Mouse (Mus musculus) CH12.LX (cell line): Measurements from ENCODE around the gene Ift52. TPM values are rescaled to one million over a fixed set of nuclear protein-coding genes. Genes with fewer than 3 reads are reported as not detected.

ENCODE experiments used
- DNase-seq: peaks from one replicate; pipeline ENCODE4 v3.0.0-alpha.2; 2013; ENCODE audit errors: extremely low read depth
- H3K27ac ChIP-seq: 2 replicates; pipeline ENCODE4 v1.5.1; 2012; ENCODE audit warnings: low read depth, mild to moderate bottlenecking, control low read depth, moderate library complexity; ENCODE audit not compliant: insufficient read depth
- H3K27me3 ChIP-seq: replicated peaks from 2 replicates; pipeline ENCODE3; 2012; ENCODE audit warnings: inconsistent platforms
- H3K36me3 ChIP-seq, 2 experiments: replicated peaks in 1 of 2; 2 replicates each; pipeline versions ENCODE3 to v1.6.1; 2012; ENCODE audit warnings: inconsistent platforms in 1 of 2, low read length in 1 of 2, mild to moderate bottlenecking in 1 of 2, mixed read lengths in 1 of 2, moderate library complexity in 1 of 2; ENCODE audit not compliant: control insufficient read depth in 1 of 2, insufficient read depth in 1 of 2
- H3K4me1 ChIP-seq, 2 experiments: 2 replicates each; pipeline ENCODE4 v1.6.1; 2012; ENCODE audit warnings: inconsistent platforms in 1 of 2, moderate library complexity in 1 of 2; ENCODE audit not compliant: insufficient read depth in 2 of 2, control insufficient read depth in 1 of 2
- H3K4me2 ChIP-seq: 2 replicates; pipeline ENCODE4 v1.6.1; 2012; ENCODE audit warnings: low read depth, mild to moderate bottlenecking, control low read depth; ENCODE audit not compliant: poor library complexity, insufficient read depth, severe bottlenecking
- H3K4me3 ChIP-seq, 3 experiments: fragments of 150-350 bp in 1 of 3; sonication (generic) in 1 of 3; replicated peaks in 1 of 3; 2 replicates each; pipeline versions ENCODE3 to v1.5.1; 2011 to 2012; ENCODE audit warnings: low read depth in 2 of 3, low read length in 2 of 3, mild to moderate bottlenecking in 2 of 3, moderate library complexity in 2 of 3, control low read depth in 1 of 3, improper control_type of control experiment in 1 of 3, inconsistent platforms in 1 of 3, mixed read lengths in 1 of 3; ENCODE audit not compliant: poor library complexity in 1 of 3
- H3K79me2 ChIP-seq: replicated peaks from 2 replicates; pipeline ENCODE4 v1.6.1; 2012; ENCODE audit warnings: mild to moderate bottlenecking, moderate library complexity; ENCODE audit not compliant: control insufficient read depth, poor library complexity, insufficient read depth, severe bottlenecking; ENCODE audit errors: extremely low read depth
- H3K9ac ChIP-seq: 2 replicates; pipeline ENCODE4 v1.6.1; 2012; ENCODE audit warnings: low read depth, mild to moderate bottlenecking, control low read depth, moderate library complexity; ENCODE audit not compliant: insufficient read depth
- H3K9me3 ChIP-seq: replicated peaks from 2 replicates; pipeline ENCODE3; 2012; ENCODE audit warnings: low read length, inconsistent platforms, mixed read lengths
- BHLHE40 ChIP-seq: IDR thresholded peaks from 2 replicates; pipeline ENCODE4 v1.6.1; 2011; ENCODE audit warnings: mild to moderate bottlenecking, low read depth, low read length, improper control_type of control experiment
- CHD1 ChIP-seq: IDR thresholded peaks from 2 replicates; pipeline ENCODE4 v1.6.1; 2012; ENCODE audit warnings: low read depth, low read length, improper control_type of control experiment, inconsistent platforms
- CHD2 ChIP-seq: IDR thresholded peaks from 2 replicates; pipeline ENCODE4 v1.6.1; 2011; ENCODE audit warnings: low read length, improper control_type of control experiment
- CTCF ChIP-seq, 2 experiments: IDR thresholded peaks in 1 of 2; conservative IDR thresholded peaks in 1 of 2; 2 replicates each; pipeline ENCODE4 v1.5.1; 2011 to 2012; ENCODE audit warnings: low read depth in 2 of 2, low read length in 2 of 2, improper control_type of control experiment in 1 of 2, inconsistent platforms in 1 of 2, mild to moderate bottlenecking in 1 of 2, moderate library complexity in 1 of 2
- E2F4 ChIP-seq: IDR thresholded peaks from 2 replicates; pipeline ENCODE4 v1.6.1; 2011; ENCODE audit warnings: low read depth, low read length, improper control_type of control experiment; ENCODE audit not compliant: insufficient replicate concordance
- ELF1 ChIP-seq: IDR thresholded peaks from 2 replicates; pipeline ENCODE4 v1.6.1; 2014; ENCODE audit warnings: low read depth, mild to moderate bottlenecking, inconsistent platforms, low read length, improper control_type of control experiment
- ETS1 ChIP-seq: conservative IDR thresholded peaks from 2 replicates; pipeline ENCODE4 v1.6.1; 2012; ENCODE audit warnings: low read depth, mild to moderate bottlenecking, inconsistent platforms, low read length, improper control_type of control experiment, moderate library complexity
- GABPA ChIP-seq: IDR thresholded peaks from 2 replicates; pipeline ENCODE4 v1.6.1; 2012; ENCODE audit warnings: low read depth, low read length, improper control_type of control experiment, inconsistent platforms; ENCODE audit not compliant: insufficient replicate concordance
- HCFC1 ChIP-seq: IDR thresholded peaks from 2 replicates; pipeline ENCODE4 v1.6.1; 2012; ENCODE audit warnings: low read depth, mild to moderate bottlenecking, inconsistent platforms, low read length, improper control_type of control experiment
- IRF4 ChIP-seq: IDR thresholded peaks from 2 replicates; pipeline ENCODE4 v1.6.1; 2014; ENCODE audit warnings: low read depth, mild to moderate bottlenecking, inconsistent platforms, low read length, improper control_type of control experiment
- JUN ChIP-seq: IDR thresholded peaks from 2 replicates; pipeline ENCODE4 v1.6.1; 2011; ENCODE audit warnings: low read depth, mild to moderate bottlenecking, low read length, improper control_type of control experiment, moderate library complexity; ENCODE audit not compliant: insufficient read depth
- JUND ChIP-seq: conservative IDR thresholded peaks from 2 replicates; pipeline ENCODE4 v1.6.1; 2011; ENCODE audit warnings: low read depth, low read length, improper control_type of control experiment
- KAT2A ChIP-seq: IDR thresholded peaks from 2 replicates; pipeline ENCODE4 v1.6.1; 2012; ENCODE audit warnings: low read length, improper control_type of control experiment, inconsistent platforms; ENCODE audit not compliant: insufficient replicate concordance
- MAFK ChIP-seq: IDR thresholded peaks from 2 replicates; pipeline ENCODE4 v1.6.1; 2011; ENCODE audit warnings: low read length, improper control_type of control experiment; ENCODE audit not compliant: insufficient replicate concordance
- MAX ChIP-seq: IDR thresholded peaks from 2 replicates; pipeline ENCODE4 v1.6.1; 2011; ENCODE audit warnings: low read length, improper control_type of control experiment
- MEF2A ChIP-seq: IDR thresholded peaks from 2 replicates; pipeline ENCODE4 v1.6.1; 2014; ENCODE audit warnings: low read depth, mild to moderate bottlenecking, inconsistent platforms, low read length, improper control_type of control experiment, borderline replicate concordance
- MXI1 ChIP-seq: IDR thresholded peaks from 2 replicates; pipeline ENCODE4 v1.6.1; 2011; ENCODE audit warnings: mild to moderate bottlenecking, low read depth, low read length, improper control_type of control experiment
- MYC ChIP-seq: IDR thresholded peaks from 2 replicates; pipeline ENCODE4 v1.6.1; 2011; ENCODE audit warnings: low read depth, mild to moderate bottlenecking, improper control_type of control experiment, low read length
- PAX5 ChIP-seq: IDR thresholded peaks from 2 replicates; pipeline ENCODE4 v1.6.1; 2012; ENCODE audit warnings: low read length, inconsistent platforms, mixed read lengths
- POLR2A ChIP-seq: IDR thresholded peaks from 2 replicates; pipeline ENCODE4 v1.6.1; 2011; ENCODE audit warnings: low read depth, mild to moderate bottlenecking, improper control_type of control experiment, low read length
- POLR2AphosphoS2 ChIP-seq: IDR thresholded peaks from 2 replicates; pipeline ENCODE4 v1.6.1; 2011; ENCODE audit warnings: low read depth, low read length, improper control_type of control experiment
- RAD21 ChIP-seq: IDR thresholded peaks from 2 replicates; pipeline ENCODE4 v1.6.1; 2011; ENCODE audit warnings: low read depth, mild to moderate bottlenecking, low read length, improper control_type of control experiment, moderate library complexity
- RCOR1 ChIP-seq: conservative IDR thresholded peaks from 2 replicates; pipeline ENCODE4 v1.6.1; 2012; ENCODE audit warnings: low read depth, mild to moderate bottlenecking, inconsistent platforms, low read length, improper control_type of control experiment
- SIN3A ChIP-seq: IDR thresholded peaks from 2 replicates; pipeline ENCODE4 v1.6.1; 2012; ENCODE audit warnings: low read length, improper control_type of control experiment, inconsistent platforms
- SMC3 ChIP-seq: IDR thresholded peaks from 2 replicates; pipeline ENCODE4 v1.6.1; 2011; ENCODE audit warnings: low read depth, low read length, improper control_type of control experiment
- USF1 ChIP-seq: IDR thresholded peaks from 2 replicates; pipeline ENCODE4 v1.6.1; 2014; ENCODE audit warnings: low read depth, mild to moderate bottlenecking, inconsistent platforms, low read length, improper control_type of control experiment
- USF2 ChIP-seq: conservative IDR thresholded peaks from 2 replicates; pipeline ENCODE4 v1.6.1; 2011; ENCODE audit warnings: low read depth, low read length, improper control_type of control experiment
- ZC3H11A ChIP-seq: IDR thresholded peaks from 2 replicates; pipeline ENCODE4 v1.6.1; 2012; ENCODE audit warnings: low read depth, mild to moderate bottlenecking, inconsistent platforms, low read length, improper control_type of control experiment
- ZKSCAN1 ChIP-seq: IDR thresholded peaks from 2 replicates; pipeline ENCODE4 v1.6.1; 2012; ENCODE audit warnings: low read depth, inconsistent platforms, low read length, improper control_type of control experiment, borderline replicate concordance
- ZNF384 ChIP-seq: IDR thresholded peaks from 2 replicates; pipeline ENCODE4 v1.6.1; 2012; ENCODE audit warnings: low read depth, low read length, improper control_type of control experiment, inconsistent platforms
- dilution Hi-C: fragments of 300-500 bp; cut with MboI; formaldehyde crosslinking; loops from 2 replicates; pipeline ENCODE4 v1.14.3; 2020; ENCODE audit warnings: low sequenced_read_pairs; ENCODE audit not compliant: extremely low pct_unique_long_range_greater_than_20kb, extremely low pct_ligation_motif_present
- in situ Hi-C: fragments of 300-500 bp; cut with MboI; formaldehyde crosslinking; loops from 3 replicates; pipeline ENCODE4 v1.14.3; 2019; ENCODE audit warnings: low sequenced_read_pairs, low pct_ligation_motif_present, low pct_unique_long_range_greater_than_20kb, mixed read lengths
- polyA plus RNA-seq: library from polyadenylated mRNA; unstranded; fragments of >175 nt; gene quantifications from 2 replicates; pipeline ENCODE4 v1.2.1, GENCODE M21; 2012; ENCODE audit warnings: low read depth; ENCODE audit not compliant: insufficient read length
- total RNA-seq, 2 experiments: library from RNA; depleted of rRNA; stranded (reverse); fragments of 300-350 nt in 1 of 2; fragments of >200 nt in 1 of 2; gene quantifications; 2 replicates each; pipeline ENCODE4 v1.2.3; 2012 to 2014

The Ift52 gene
- total and polyA plus RNA-seq, 3 experiments: 13.0 to 33.6 (median 14.4) TPM

DNA sequence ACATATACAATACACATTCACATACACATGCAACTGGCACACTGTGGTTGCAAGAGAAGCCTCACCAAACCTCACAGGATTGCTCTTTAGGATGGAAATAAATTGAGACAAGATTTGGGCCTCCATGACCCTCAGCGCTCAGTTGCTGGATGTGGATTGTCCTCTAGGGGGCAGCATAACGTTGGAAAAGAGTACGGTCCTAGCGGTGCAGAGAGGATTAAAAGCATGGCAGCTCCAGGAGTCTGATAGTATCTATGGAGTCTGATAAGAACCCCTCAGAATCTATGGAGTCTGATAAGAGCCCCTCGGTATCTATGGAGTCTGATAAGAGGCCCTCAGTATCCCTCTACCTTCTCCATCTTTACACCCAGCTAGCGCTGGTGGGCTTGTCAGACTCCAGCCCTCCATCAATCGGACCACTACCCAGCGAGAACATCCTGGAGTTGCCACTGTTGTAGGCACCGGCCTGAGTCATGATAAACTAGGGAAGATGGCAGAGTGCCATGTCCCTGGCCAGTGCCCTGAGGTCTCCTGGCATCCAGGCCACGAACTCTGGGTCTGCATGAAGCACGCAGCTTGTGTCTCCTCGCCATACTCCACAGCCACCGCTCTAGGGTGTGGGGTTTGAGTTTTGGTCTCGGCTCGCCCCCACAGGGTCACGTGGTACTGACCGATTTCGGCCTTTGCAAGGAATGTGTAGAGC lies 18.5 kb upstream of the Ift52 start:
- no peak overlapping the region for H3K4me2 ChIP-seq
- in situ Hi-C loops (loop anchor here (10.0 kb wide), 1 partner anchor 336 kb away; no protein-coding TSS in a partner anchor), dilution Hi-C loops (no loop called here)
- H3K36me3 ChIP-seq: no peaks in the 10 kb centered on the region
- TF ChIP-seq SMC3 (peak; percentile 67), MEF2A (no peak), GABPA (no peak), HCFC1 (no peak), POLR2AphosphoS2 (no peak), BHLHE40 (no peak), ETS1 (no peak), RAD21 (peak; percentile 74), ZC3H11A (no peak), CHD2 (no peak), MYC (peak; percentile 38; the same call in 1 of the 2 replicates), SIN3A (no peak), ZNF384 (no peak), CTCF (conservative IDR thresholded peaks at IDR 0.05 in 1 of 2, IDR thresholded peaks at IDR 0.05 in 1 of 2; ENCODE audit: low read depth in 2 of 2, low read length in 2 of 2) (peak; percentile 87 to 93), MXI1 (no peak), POLR2A (no peak), USF1 (no peak), IRF4 (no peak), KAT2A (no peak), USF2 (no peak), ZKSCAN1 (no peak), RCOR1 (no peak)
- H3K79me2 ChIP-seq: no peaks in the 10 kb centered on the region
- no peak overlapping the region for H3K4me3 ChIP-seq
- H3K9ac ChIP-seq: no peak overlapping the region
- peak; percentile 66 for DNase-seq
- H3K27me3 ChIP-seq: peaks cover 66% of the 10 kb centered on the region
- no peaks in the 10 kb centered on the region for H3K9me3 ChIP-seq
- H3K4me1 ChIP-seq: peaks cover 0 to 3% of the 10 kb centered on the region in 2 experiments; a peak in 1 of 4 replicates
- no peak overlapping the region for H3K27ac ChIP-seq

DNA sequence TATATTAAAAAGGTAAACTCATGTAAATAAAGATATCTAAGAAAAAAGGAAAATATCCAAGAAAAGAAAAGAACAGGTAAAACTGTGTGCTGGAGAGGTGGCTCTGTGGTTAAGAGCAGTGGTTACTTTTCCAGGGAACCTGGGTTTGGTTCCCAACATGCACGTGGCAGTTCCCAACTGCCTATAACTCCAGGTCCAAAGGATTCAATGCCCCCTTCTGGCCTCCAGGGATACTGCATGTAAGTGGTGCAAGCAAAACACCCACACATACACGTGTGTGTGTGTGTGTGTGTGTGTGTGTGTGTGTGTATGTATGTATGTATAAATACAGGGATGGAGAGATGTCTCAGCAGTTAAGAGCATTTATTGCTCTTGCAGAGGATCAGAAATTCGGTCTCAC lies 17.4 kb upstream of the Ift52 start:
- no peak overlapping the region for H3K27ac ChIP-seq
- H3K79me2 ChIP-seq: no peaks in the 10 kb centered on the region
- no peak overlapping the region for H3K4me3 ChIP-seq
- peaks cover 64% of the 10 kb centered on the region for H3K27me3 ChIP-seq
- dilution Hi-C loops (no loop called here), in situ Hi-C loops (loop anchor here (10.0 kb wide), 1 partner anchor 335 kb away; no protein-coding TSS in a partner anchor)
- DNase-seq: peak; percentile 30
- H3K4me1 ChIP-seq: peaks cover 0 to 3% of the 10 kb centered on the region in 2 experiments; a peak in 1 of 4 replicates
- H3K36me3 ChIP-seq: no peaks in the 10 kb centered on the region
- H3K9ac ChIP-seq: no peak overlapping the region
- no peaks in the 10 kb centered on the region for H3K9me3 ChIP-seq
- no peak overlapping the region for H3K4me2 ChIP-seq
- TF ChIP-seq ELF1: no peak
- TF ChIP-seq MAFK: no peak
- TF ChIP-seq BHLHE40: peak; percentile 50; the same call in 1 of the 2 replicates
- no peak for TF ChIP-seq USF2
- TF ChIP-seq CTCF (conservative IDR thresholded peaks at IDR 0.05 in 1 of 2, IDR thresholded peaks at IDR 0.05 in 1 of 2; ENCODE audit: low read depth in 2 of 2, low read length in 2 of 2): peak; percentile 19 to 65; a peak in 3 of 4 replicates
- no peak for TF ChIP-seq MEF2A
- TF ChIP-seq POLR2A: no peak
- no peak for TF ChIP-seq JUN
- TF ChIP-seq ZNF384: no peak
- TF ChIP-seq SMC3: peak; percentile 56
- TF ChIP-seq MXI1: no peak
- no peak for TF ChIP-seq ZKSCAN1
- TF ChIP-seq JUND: no peak
- TF ChIP-seq ETS1: no peak
- 0 out of 2 replicates have a peak, but pooled peaks have one; percentile 26 for TF ChIP-seq MYC
- no peak for TF ChIP-seq PAX5
- no peak for TF ChIP-seq E2F4
- no peak for TF ChIP-seq IRF4
- no peak for TF ChIP-seq GABPA
- peak; percentile 34 for TF ChIP-seq RAD21
- no peak for TF ChIP-seq CHD1
- peak; percentile 56; the same call in 1 of the 2 replicates for TF ChIP-seq MAX
